Comparison of ENCODE assay signal across 47 mouse cellular contexts in the genomic region with DNA sequence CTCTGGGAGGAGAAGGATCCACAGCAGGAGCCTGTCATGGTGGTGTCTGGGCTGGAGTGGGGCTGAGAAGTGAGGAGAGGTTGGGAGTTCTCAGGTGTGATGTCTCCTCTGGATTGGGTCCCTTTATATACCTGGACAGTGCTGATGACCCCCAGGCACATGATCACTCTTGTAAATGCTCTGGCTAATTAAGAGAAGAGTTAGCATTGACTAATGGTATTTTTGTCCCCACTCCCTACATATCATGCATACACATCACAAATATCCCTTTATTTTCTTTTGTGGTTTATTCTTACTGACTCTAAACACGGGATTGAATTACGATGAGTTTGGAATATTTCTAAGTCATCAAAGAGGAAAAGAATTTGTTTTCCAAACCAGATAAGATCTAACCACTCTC. TPM values are rescaled to one million over a fixed set of nuclear protein-coding genes. Genes with fewer than 3 reads are reported as not detected.
"Had no signal": no experiment of that assay in that cellular context is flagged by ENCODE, and none has a peak within 500 bp of the region (broad histone marks: within the 10 kb centered on the region; RNA-seq: fewer than 3 reads in every experiment).

A gene (minus strand): TSS at position 101 of the 400 bp plus-strand sequence.

- DNase-seq: liver; liver, embryonic 13.5 days; liver, postnatal 0 days; lung, adult 18-20 months; lung, adult 2 months; lung, embryonic 14.5 days; lung, postnatal 10 days; lung, postnatal 14 days; lung, postnatal 36 days; lung, postnatal 4 days; midbrain, embryonic 14.5 days had no signal

- ATAC-seq: liver, embryonic 12.5 days; liver, postnatal 0 days; lung, postnatal 0 days; midbrain, embryonic 13.5 days; midbrain, embryonic 15.5 days; midbrain, embryonic 16.5 days had no signal

- H3K27me3 ChIP-seq: limb, embryonic 12.5 days; limb, embryonic 13.5 days; limb, embryonic 15.5 days; liver, embryonic 12.5 days; liver, embryonic 13.5 days; liver, embryonic 15.5 days; lung, embryonic 15.5 days; megakaryocyte, embryonic 14.5 days; midbrain, embryonic 12.5 days; midbrain, embryonic 13.5 days; midbrain, embryonic 15.5 days; neural tube, embryonic 12.5 days had no signal

RNA-seq across cellular contexts. Expression of the gene that starts here (rescaled TPM):
- total RNA-seq: left cerebral cortex, adult 8-10 months; left cerebral cortex, postnatal 10 days; left cerebral cortex, postnatal 14 days; left cerebral cortex, postnatal 25 days; left cerebral cortex, postnatal 36 days; liver, adult 2 months; megakaryocyte progenitor cell, adult 5-6 weeks; megakaryocyte, adult 5-6 weeks; megakaryocyte-erythroid progenitor cell, adult 5-6 weeks; midbrain, postnatal 0 days; monocyte, adult 5-6 weeks had no signal
- polyA plus RNA-seq: limb, embryonic 10.5 days; limb, embryonic 11.5 days; limb, embryonic 12.5 days; limb, embryonic 13.5 days; limb, embryonic 14.5 days; limb, embryonic 15.5 days; liver, adult 2 months; liver, embryonic 11.5 days; liver, embryonic 12.5 days; liver, embryonic 13.5 days; liver, embryonic 14.5 days; liver, embryonic 15.5 days; liver, embryonic 16.5 days; liver, postnatal 0 days; lung, adult 2 months; lung, embryonic 14.5 days; lung, embryonic 15.5 days; lung, embryonic 16.5 days; lung, postnatal 0 days; macrophage; midbrain, embryonic 10.5 days; midbrain, embryonic 11.5 days; midbrain, embryonic 12.5 days; midbrain, embryonic 13.5 days; midbrain, embryonic 14.5 days; midbrain, embryonic 15.5 days; midbrain, embryonic 16.5 days; midbrain, postnatal 0 days; myocyte; neural tube, embryonic 11.5 days; neural tube, embryonic 12.5 days had no signal
